Mouse (Mus musculus) olfactory bulb, adult 2 months (tissue): ENCODE results near the gene Ccdc77. TPM values are rescaled to one million over a fixed set of nuclear protein-coding genes. Genes with fewer than 3 reads are reported as not detected.
"Not testable (repeated sequence)": the region's sequence is repeated elsewhere in the genome, so short reads cannot be mapped to it uniquely, and the experiment has no call there.

Experiments
- H3K27ac ChIP-seq: fragments of 200-500 bp; 2 replicates; pipeline ENCODE4 v1.5.1; 2012; ENCODE audit warnings: low read depth, low read length; ENCODE audit not compliant: insufficient read depth
- H3K4me1 ChIP-seq: fragments of 200-500 bp; 2 replicates; pipeline ENCODE4 v1.6.1; 2012; ENCODE audit warnings: low read length; ENCODE audit not compliant: control insufficient read depth, insufficient read depth
- H3K4me3 ChIP-seq: fragments of 200-500 bp; 2 replicates; pipeline ENCODE4 v1.5.1; 2012; ENCODE audit warnings: mild to moderate bottlenecking, low read depth, low read length, moderate library complexity; ENCODE audit not compliant: insufficient read depth
- CTCF ChIP-seq: fragments of 200-500 bp; IDR thresholded peaks from 2 replicates; pipeline ENCODE4 v1.5.1; 2012; ENCODE audit warnings: low read depth, mild to moderate bottlenecking, low read length, moderate library complexity; ENCODE audit not compliant: insufficient read depth
- POLR2A ChIP-seq: fragments of 200-500 bp; IDR thresholded peaks from 2 replicates; pipeline ENCODE4 v1.6.1; 2012; ENCODE audit warnings: mild to moderate bottlenecking, low read depth, low read length, moderate library complexity; ENCODE audit not compliant: insufficient read depth
- WGBS: fragments of 180-500 bp; shearing (Covaris S2); methylation state at CpG from one replicate; pipeline ENCODE4 v1.1.7; 2018; 5-methylcytosine and 5-hydroxymethylcytosine counted together
- polyA plus RNA-seq: library from polyadenylated mRNA; stranded (reverse); fragments of >200 nt; gene quantifications from 2 replicates; pipeline ENCODE4 v1.2.4, GENCODE M21; 2012; ENCODE audit warnings: low replicate concordance; ENCODE audit not compliant: missing spikeins, insufficient read depth, insufficient read length

Ccdc77 gene
- polyA plus RNA-seq, 1 experiment: not detected

DNA sequence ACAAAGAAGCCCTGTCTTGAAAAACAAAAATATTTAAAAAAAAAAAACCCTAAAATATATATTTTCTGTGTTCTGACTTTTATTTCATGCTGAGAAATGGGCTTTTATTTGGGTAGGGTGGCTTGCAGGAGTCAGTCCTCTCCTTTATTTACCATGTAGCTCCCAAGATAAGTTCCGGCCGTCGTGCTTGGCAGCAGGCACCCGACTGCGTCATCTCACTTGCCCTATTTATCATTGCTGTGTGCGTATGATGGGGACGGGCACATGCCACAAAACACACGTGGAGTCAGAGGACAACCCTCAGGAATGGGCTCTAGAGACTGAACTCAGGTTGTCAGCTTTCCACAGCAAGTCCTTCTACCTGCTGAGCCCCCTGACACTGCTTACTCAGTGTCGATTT lies 45.0 kb downstream of the Ccdc77 start:
- Histone ChIP-seq H3K4me1 (no peaks in the 10 kb centered on the region), H3K27ac (no peak overlapping the region), H3K4me3 (no peak overlapping the region)
- 92% methylated on average over 9 of the region's 9 CpGs for WGBS
- TF ChIP-seq POLR2A (no peak), CTCF (no peak)

DNA sequence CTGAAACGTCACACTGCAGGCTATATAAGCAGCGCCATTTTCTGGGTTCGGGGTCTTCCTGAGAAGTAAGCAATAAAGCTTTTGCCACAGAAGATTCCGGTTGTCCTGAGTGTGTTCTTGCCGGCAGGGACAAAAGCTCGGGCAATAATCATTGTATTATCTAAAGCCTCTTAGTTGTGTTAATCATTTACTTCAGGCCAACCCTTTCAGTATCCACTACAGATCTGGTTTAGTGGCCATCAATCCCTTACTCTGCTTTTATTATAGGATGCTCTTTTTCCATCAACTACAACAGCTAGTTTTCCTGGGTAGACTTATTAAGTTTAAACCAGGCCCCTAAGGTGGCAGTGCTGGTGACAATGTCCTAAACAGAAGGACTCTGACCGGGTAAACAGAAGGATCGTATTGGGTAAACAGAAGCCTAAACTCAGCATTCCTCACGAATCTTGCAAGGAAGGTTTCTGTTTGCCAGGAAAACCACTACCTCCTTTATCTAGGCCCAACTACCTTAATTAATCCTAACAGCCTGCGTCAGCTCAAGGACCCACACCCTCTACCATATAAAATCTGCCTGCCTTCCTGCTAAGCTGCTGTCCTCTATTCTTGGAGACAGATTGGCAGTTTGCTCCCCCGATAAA lies 45.8 kb downstream of the Ccdc77 start:
- TF ChIP-seq CTCF (no peak), POLR2A (no peak)
- no peak overlapping the region for H3K4me3 ChIP-seq
- H3K27ac ChIP-seq: no peak overlapping the region
- 92% methylated on average over 11 of the region's 11 CpGs for WGBS
- no peaks in the 10 kb centered on the region for H3K4me1 ChIP-seq

- Histone ChIP-seq H3K4me3 (no peak overlapping the region), H3K4me1 (peaks cover 3% of the 10 kb centered on the region; the same call in 1 of the 2 replicates), H3K27ac (no peak overlapping the region)
- WGBS: 87% methylated on average over 5 of the region's 5 CpGs
- TF ChIP-seq POLR2A (no peak), CTCF (no peak)
These were observed 51.7 kb downstream of the Ccdc77 start for GRCm38 (mm10) chr6:120312443-120312842.

GRCm38 (mm10) chr6:120309787-120310186 lies 54.4 kb downstream of the Ccdc77 start:
- no peak overlapping the region for H3K27ac ChIP-seq
- TF ChIP-seq POLR2A (no peak), CTCF (no peak)
- H3K4me3 ChIP-seq: no peak overlapping the region
- peaks cover 3% of the 10 kb centered on the region; the same call in 1 of the 2 replicates for H3K4me1 ChIP-seq
- 62% methylated on average over 3 of the region's 3 CpGs for WGBS

DNA sequence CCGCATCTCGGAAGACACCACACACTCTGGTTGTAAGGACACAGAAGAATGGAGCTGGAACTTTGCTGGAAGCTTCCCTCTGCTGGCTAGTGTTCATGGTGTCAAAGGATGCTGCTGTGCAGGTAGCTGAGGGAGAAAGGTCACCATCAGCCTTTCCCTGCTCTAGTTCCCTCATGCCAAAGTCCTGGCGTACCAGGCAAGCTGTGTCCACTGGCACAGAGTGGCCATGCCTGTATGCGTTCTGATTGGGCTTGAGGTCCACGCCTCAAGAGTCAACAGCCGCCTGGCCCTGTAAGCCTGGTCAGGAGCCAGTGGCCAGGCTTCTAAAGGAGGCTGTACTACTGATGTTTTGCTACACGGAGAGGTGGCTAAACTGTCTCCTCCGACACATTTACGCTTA lies 54.8 kb downstream of the Ccdc77 start:
- Histone ChIP-seq H3K27ac (no peak overlapping the region), H3K4me3 (no peak overlapping the region), H3K4me1 (peaks cover 3% of the 10 kb centered on the region; the same call in 1 of the 2 replicates)
- 83% methylated on average over 9 of the region's 9 CpGs for WGBS
- TF ChIP-seq POLR2A: no peak
- no peak for TF ChIP-seq CTCF

- TF ChIP-seq POLR2A: no peak
- no peak for TF ChIP-seq CTCF
- H3K4me3 ChIP-seq: no peak overlapping the region
- no peak overlapping the region for H3K27ac ChIP-seq
- peaks cover 3% of the 10 kb centered on the region; the same call in 1 of the 2 replicates for H3K4me1 ChIP-seq
- 93% methylated on average over 3 of the region's 3 CpGs for WGBS
These were observed 57.1 kb downstream of the Ccdc77 start for GRCm38 (mm10) chr6:120306859-120307594.

DNA sequence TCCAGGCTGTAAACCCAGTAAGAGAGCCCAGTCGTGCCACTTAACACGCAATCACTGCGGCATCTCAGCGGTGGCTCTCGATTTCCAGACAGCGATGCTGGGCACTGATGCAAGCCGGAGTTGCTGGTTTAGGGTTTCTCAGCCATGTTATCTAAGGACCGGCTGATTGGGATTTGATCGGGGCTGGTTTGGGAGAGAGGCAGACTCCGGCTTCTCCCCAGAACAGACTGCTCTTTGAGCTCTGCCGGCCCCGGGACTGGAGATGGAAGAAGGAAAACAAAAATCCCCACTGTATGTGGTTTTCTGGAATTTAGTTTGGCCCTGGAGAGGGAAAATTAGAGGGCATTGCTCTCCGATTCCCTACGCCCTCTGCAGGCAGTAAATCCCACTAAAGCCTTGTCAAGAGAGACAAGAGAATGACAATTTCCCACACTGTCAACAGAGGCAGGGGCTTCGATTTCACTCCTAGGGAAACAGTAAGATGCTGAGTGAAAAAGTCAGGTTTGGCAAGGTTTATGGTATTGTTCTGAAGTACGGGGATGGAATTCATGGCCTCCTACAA lies 61.3 kb downstream of the Ccdc77 start:
- 21% methylated on average over 16 of the region's 16 CpGs for WGBS
- no peaks in the 10 kb centered on the region for H3K4me1 ChIP-seq
- H3K4me3 ChIP-seq: no peak overlapping the region

GRCm38 (mm10) chr6:120301137-120301536 lies 63.0 kb downstream of the Ccdc77 start:
- 30% methylated on average over 6 of the region's 6 CpGs for WGBS
- H3K4me1 ChIP-seq: no peaks in the 10 kb centered on the region
- no peak overlapping the region for H3K27ac ChIP-seq
- H3K4me3 ChIP-seq: no peak overlapping the region
- TF ChIP-seq CTCF (peak; percentile 38; the same call in 1 of the 2 replicates), POLR2A (no peak)

More for the DNA sequence above, 61.3 kb downstream of the Ccdc77 start:
- TF ChIP-seq POLR2A (no peak), CTCF (no peak)
- H3K27ac ChIP-seq: no peak overlapping the region

- not testable (repeated sequence) for H3K27ac ChIP-seq, H3K4me1 ChIP-seq, H3K4me3 ChIP-seq
- WGBS: 96% methylated on average over 2 of the region's 2 CpGs
These were observed 67.6 kb downstream of the Ccdc77 start for GRCm38 (mm10) chr6:120296589-120296988.

- WGBS: 2% methylated on average over 16 of the region's 16 CpGs
- no peak overlapping the region for H3K27ac ChIP-seq
- peak overlapping the region; percentile 57 for H3K4me3 ChIP-seq
- TF ChIP-seq POLR2A (no peak), CTCF (no peak)
- peaks cover 9% of the 10 kb centered on the region for H3K4me1 ChIP-seq
These were observed 69.4 kb downstream of the Ccdc77 start for GRCm38 (mm10) chr6:120294785-120295133.
